ENCODE assay signal across 11 mouse cellular contexts in the genomic region with DNA sequence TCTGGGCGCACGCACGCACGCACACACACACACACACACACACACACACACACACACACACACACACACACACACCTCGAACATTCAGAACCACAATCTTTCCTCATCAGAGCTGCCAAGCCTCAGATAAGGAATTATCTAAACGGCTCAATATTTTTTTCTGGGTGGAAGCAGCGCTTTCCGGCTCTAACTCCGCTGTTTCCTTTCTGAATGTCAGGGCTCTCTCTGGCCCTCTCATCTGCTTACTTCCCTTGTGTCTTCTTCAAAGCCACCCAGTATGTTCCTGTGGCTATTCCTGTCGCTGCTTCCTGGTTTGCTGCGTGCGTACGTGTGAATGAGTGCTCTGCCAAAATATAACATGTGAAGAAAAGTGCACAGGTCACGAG. TPM values are rescaled to one million over a fixed set of nuclear protein-coding genes. Genes with fewer than 3 reads are reported as not detected.
DNase-seq lines count a peak whose midpoint lies in the region; ATAC-seq and TF ChIP-seq lines count a peak whose summit lies in the region.
"Had no signal": no experiment of that assay in that cellular context is flagged by ENCODE, and none has a peak within 500 bp of the region (broad histone marks: within the 10 kb centered on the region; RNA-seq: fewer than 3 reads in every experiment).

No protein-coding gene starts in this region.

- 40% methylated on average over 14 of the region's 14 CpGs for WGBS in stomach, postnatal 0 days

- H3K9me3 ChIP-seq in stomach, postnatal 0 days (ENCODE audit: control insufficient read depth, low read length): no peaks in the 10 kb centered on the region

- no peaks in the 10 kb centered on the region for H3K4me1 ChIP-seq in stomach, postnatal 0 days (replicated peaks; ENCODE audit: control insufficient read depth, insufficient read depth)

- H3K27me3 ChIP-seq in stomach, postnatal 0 days (ENCODE audit: control insufficient read depth, insufficient read depth, low read length): no peaks in the 10 kb centered on the region

- H3K4me3 ChIP-seq in gastrocnemius, adult 2 months: peak overlapping the region; percentile 48
- no peak overlapping the region for H3K4me3 ChIP-seq in stomach, postnatal 0 days (ENCODE audit: low read depth, low read length)
- H3K4me3 ChIP-seq: embryonic facial prominence, embryonic 10.5 days had no signal

- no peak overlapping the region for H3K9ac ChIP-seq in stomach, postnatal 0 days (ENCODE audit: low read length)
- H3K9ac ChIP-seq: forebrain, postnatal 0 days had no signal

- no peak for TF ChIP-seq EP300 in stomach, postnatal 0 days (optimal IDR thresholded peaks at IDR 0.05)

- intact Hi-C loops in gastrocnemius, adult 2 months (cut with DNase I): no loop called here

- no peak for DNase-seq in gastrocnemius, adult 2 months
- no peak for DNase-seq in gastrocnemius, postnatal 4 days (ENCODE audit: low spot score in 2 of 2)
- peak; percentile 26 for DNase-seq in thymus, postnatal 14 days
- DNase-seq in thymus, postnatal 25 days: no peak
- peak; percentile 35 to 68 for DNase-seq in kidney, postnatal 36 days
- no peak for DNase-seq in stomach, postnatal 0 days (ENCODE audit: low spot score)
- no peak for DNase-seq in testis, postnatal 14 days (ENCODE audit: low spot score)
- no peak for DNase-seq in gastrocnemius, postnatal 25 days
- DNase-seq: forebrain, postnatal 0 days had no signal

- no peak; the same call in 1 of the 2 replicates for ATAC-seq in stomach, postnatal 0 days (ENCODE audit: low FRiP score, low TSS enrichment)
- ATAC-seq: forebrain, postnatal 0 days had no signal

- no peak for TF ChIP-seq CTCF in gastrocnemius, adult 2 months (IDR thresholded peaks at IDR 0.05)
- no peak for TF ChIP-seq CTCF in stomach, postnatal 0 days (IDR thresholded peaks at IDR 0.05; ENCODE audit: low read depth)

- peak overlapping the region; percentile 14; the same call in 1 of the 2 replicates for H3K4me2 ChIP-seq in stomach, postnatal 0 days (replicated peaks; ENCODE audit: low read depth)

- H3K27ac ChIP-seq in gastrocnemius, adult 2 months: peak overlapping the region; percentile 73
- H3K27ac ChIP-seq in stomach, postnatal 0 days (replicated peaks): no peak overlapping the region

- H3K36me3 ChIP-seq in stomach, postnatal 0 days (ENCODE audit: control insufficient read depth, insufficient read depth, low read length): no peaks in the 10 kb centered on the region; the same call in 1 of the 2 replicates

RNA-seq across cellular contexts. Expression of gene Itga9, which starts 26.3 kb away (rescaled TPM):
- total RNA-seq in gastrocnemius, adult 2 months (2021): 1 to 10 TPM; 3.0 to 5.7 TPM
- total RNA-seq in gastrocnemius, postnatal 4 days (2021): 10 to 100 TPM; 30.6 to 38.2 TPM
- polyA plus RNA-seq in stomach, postnatal 0 days (2015; fragmentation: Nextera tagmentation; extraction: Ambion mirVana): 4.2 and 5.3 TPM in 2 replicates
- total RNA-seq in gastrocnemius, postnatal 25 days (2021): 1 to 10 TPM; 6.9 to 8.3 TPM
- total RNA-seq: CH12.LX had no signal

Comparison
In these comparisons a context has a peak if more than half of its experiments do, and no peak if none do; other contexts are left out.
1. DNase-seq: peak in thymus, postnatal 14 days (single experiment) and kidney, postnatal 36 days (2 of 2); none in gastrocnemius, adult 2 months (single experiment), gastrocnemius, postnatal 4 days (0 of 2), thymus, postnatal 25 days (single experiment), stomach, postnatal 0 days (single experiment), testis, postnatal 14 days (single experiment) and gastrocnemius, postnatal 25 days (single experiment).